Mouse (Mus musculus) limb, embryonic 13.5 days (tissue): ENCODE results near the gene 3110040M04Rik. TPM values are rescaled to one million over a fixed set of nuclear protein-coding genes. Genes with fewer than 3 reads are reported as not detected.
"Not testable (repeated sequence)": the region's sequence is repeated elsewhere in the genome, so short reads cannot be mapped to it uniquely, and the experiment has no call there.

Experiments
- ATAC-seq: fragments of 200-750 bp; cut with Nextera tagmentation; 2 replicates; pipeline ENCODE4 v1.8.0; 2017; ENCODE audit warnings: low read depth, moderate number of reproducible peaks, moderate TSS enrichment; ENCODE audit not compliant: low FRiP score
- H3K27ac ChIP-seq: fragments of 300-500 bp; sonication (generic); 2 replicates; pipeline ENCODE4 v1.5.1; 2015; ENCODE audit warnings: inconsistent platforms, mild to moderate bottlenecking, moderate library complexity
- H3K27me3 ChIP-seq: fragments of 300-500 bp; sonication (generic); 2 replicates; pipeline ENCODE4 v1.6.1; 2015; ENCODE audit warnings: mild to moderate bottlenecking, inconsistent platforms
- H3K36me3 ChIP-seq: fragments of 300-500 bp; sonication (generic); 2 replicates; pipeline ENCODE4 v1.6.1; 2015; ENCODE audit warnings: inconsistent platforms, mild to moderate bottlenecking, moderate library complexity
- H3K4me1 ChIP-seq: fragments of 300-500 bp; sonication (generic); 2 replicates; pipeline ENCODE4 v1.6.1; 2015; ENCODE audit warnings: inconsistent platforms
- H3K4me2 ChIP-seq: fragments of 300-500 bp; sonication (generic); replicated peaks from 2 replicates; pipeline ENCODE4 v1.6.1; 2015; ENCODE audit warnings: inconsistent platforms, mild to moderate bottlenecking, moderate library complexity
- H3K4me3 ChIP-seq: fragments of 300-500 bp; sonication (generic); 2 replicates; pipeline ENCODE4 v1.5.1; 2015; ENCODE audit warnings: moderate library complexity, mild to moderate bottlenecking, inconsistent platforms
- H3K9ac ChIP-seq: fragments of 300-500 bp; sonication (generic); 2 replicates; pipeline ENCODE4 v1.6.1; 2015; ENCODE audit warnings: mild to moderate bottlenecking, inconsistent platforms
- H3K9me3 ChIP-seq: fragments of 300-500 bp; sonication (generic); 2 replicates; pipeline ENCODE4 v1.6.1; 2016; ENCODE audit warnings: inconsistent platforms
- WGBS: fragments of 180-500 bp; shearing (Covaris S2); methylation state at CpG from one replicate; pipeline ENCODE4 v1.1.7; 2015; 5-methylcytosine and 5-hydroxymethylcytosine counted together
- polyA plus RNA-seq: library from polyadenylated mRNA; unstranded; fragments of >200 nt; fragmentation: Nextera tagmentation; extraction: Ambion mirVana; gene quantifications from 2 replicates; pipeline ENCODE4 v1.2.1, GENCODE M21; 2015

Gene 3110040M04Rik
- polyA plus RNA-seq, 1 experiment from 2014 or later: not detected

DNA sequence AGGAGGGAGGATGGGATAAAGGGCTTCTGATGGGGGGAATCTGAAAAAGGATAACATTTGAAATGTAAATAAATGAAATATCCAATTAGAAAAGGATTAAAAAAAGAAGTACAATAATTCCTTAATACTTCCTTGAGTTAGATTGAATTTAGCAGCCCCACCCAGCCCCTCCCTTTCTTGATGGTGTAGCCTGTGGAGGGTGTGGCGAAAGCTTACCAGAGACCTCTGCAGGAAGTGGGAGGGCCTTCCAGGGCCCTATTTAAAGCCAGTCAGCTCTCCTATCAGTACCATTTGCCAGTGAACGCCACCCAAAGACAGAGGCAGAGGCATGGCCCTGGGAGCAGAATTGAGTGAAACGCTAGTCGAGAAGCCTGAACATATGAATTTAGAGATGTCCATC is 5.8 kb upstream of the 3110040M04Rik start, which contains the start of gene Gm47995:
TSS of gene Gm47995 (plus strand) at position 329 of the 400 bp plus-strand sequence.
- 66% methylated on average over 2 of the region's 4 CpGs for WGBS
- ATAC-seq: not testable (repeated sequence)

DNA sequence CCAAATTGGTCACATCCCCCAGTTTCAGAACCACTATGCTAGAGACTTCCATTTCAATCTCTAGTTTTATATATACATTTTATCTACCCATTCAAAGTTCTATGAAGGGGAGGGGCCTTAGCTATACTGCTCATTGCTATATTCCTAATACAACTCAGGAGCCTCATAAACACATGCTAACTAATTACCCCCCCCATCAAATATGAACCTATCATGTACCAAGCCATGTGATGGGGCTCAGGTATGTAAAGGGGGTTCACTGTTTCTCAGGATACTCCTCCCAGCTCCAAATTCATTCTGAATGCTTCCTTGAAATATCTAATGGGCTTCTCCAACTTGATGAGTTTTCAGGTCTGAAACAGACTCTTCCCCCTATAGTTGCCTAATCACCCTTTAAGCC is 3.3 kb upstream of the 3110040M04Rik start:
- H3K4me1 ChIP-seq, H3K4me2 ChIP-seq, ATAC-seq: not testable (repeated sequence)

More for the DNA sequence above, 5.8 kb upstream of the 3110040M04Rik start, which contains the start of gene Gm47995:
- H3K27me3 ChIP-seq, H3K4me1 ChIP-seq, H3K4me2 ChIP-seq, H3K27ac ChIP-seq, H3K9ac ChIP-seq, H3K4me3 ChIP-seq, H3K9me3 ChIP-seq, H3K36me3 ChIP-seq: not testable (repeated sequence)

DNA sequence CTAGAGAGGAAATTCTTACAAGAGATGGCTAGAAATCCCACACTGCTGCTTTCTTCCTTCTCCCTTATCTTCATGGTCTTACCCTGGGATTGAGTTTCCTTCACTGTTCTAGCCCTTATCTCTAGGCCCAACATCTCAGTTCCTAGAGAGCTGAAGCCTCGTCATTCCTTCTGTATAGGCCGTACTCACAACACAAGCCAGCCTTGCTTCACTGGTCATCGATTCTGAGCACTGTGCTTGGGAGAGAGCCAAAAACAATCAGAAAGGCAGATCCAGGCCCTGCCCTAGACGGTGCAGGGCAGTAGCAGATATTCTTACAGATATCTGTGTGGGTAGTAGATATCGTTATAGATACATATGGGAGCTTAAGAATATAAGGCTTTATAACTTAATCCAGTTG is 1.1 kb upstream of the 3110040M04Rik start:
- H3K36me3 ChIP-seq, H3K9ac ChIP-seq, H3K4me3 ChIP-seq, H3K4me2 ChIP-seq, H3K9me3 ChIP-seq, ATAC-seq, H3K27ac ChIP-seq, H3K4me1 ChIP-seq, H3K27me3 ChIP-seq: not testable (repeated sequence)
- 68% methylated on average over 4 of the region's 5 CpGs for WGBS

More for the DNA sequence above, 3.3 kb upstream of the 3110040M04Rik start:
- H3K9ac ChIP-seq, H3K36me3 ChIP-seq, H3K9me3 ChIP-seq, H3K27ac ChIP-seq, H3K27me3 ChIP-seq, H3K4me3 ChIP-seq: not testable (repeated sequence)

DNA sequence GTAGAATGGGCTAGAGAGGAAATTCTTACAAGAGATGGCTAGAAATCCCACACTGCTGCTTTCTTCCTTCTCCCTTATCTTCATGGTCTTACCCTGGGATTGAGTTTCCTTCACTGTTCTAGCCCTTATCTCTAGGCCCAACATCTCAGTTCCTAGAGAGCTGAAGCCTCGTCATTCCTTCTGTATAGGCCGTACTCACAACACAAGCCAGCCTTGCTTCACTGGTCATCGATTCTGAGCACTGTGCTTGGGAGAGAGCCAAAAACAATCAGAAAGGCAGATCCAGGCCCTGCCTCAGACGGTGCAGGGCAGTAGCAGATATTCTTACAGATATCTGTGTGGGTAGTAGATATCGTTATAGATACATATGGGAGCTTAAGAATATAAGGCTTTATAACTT is 4.6 kb downstream of the 3110040M04Rik start:
- not testable (repeated sequence) for H3K4me3 ChIP-seq, H3K27ac ChIP-seq, H3K4me1 ChIP-seq, H3K36me3 ChIP-seq, H3K27me3 ChIP-seq, H3K4me2 ChIP-seq, H3K9ac ChIP-seq, H3K9me3 ChIP-seq, ATAC-seq
- WGBS: 84% methylated on average over 4 of the region's 5 CpGs

DNA sequence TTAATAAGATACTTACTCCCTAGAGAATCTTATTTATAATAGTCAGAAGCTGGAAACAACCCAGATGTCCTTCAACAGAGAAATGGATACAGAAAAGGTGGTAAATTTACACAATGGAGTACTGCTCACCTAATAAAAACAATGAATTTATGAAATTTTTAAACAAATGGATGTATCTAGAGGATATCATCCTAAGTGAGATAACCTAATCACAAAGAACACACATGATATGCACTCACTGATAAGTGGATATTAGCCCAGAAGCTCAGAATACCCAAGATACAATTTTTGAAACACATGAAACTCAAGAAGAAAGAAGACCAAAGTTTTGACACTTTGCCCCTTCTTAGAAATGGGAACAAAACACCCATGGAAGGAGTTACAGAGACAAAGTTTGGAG is 5.0 kb downstream of the 3110040M04Rik start:
- H3K27ac ChIP-seq, H3K27me3 ChIP-seq, H3K9ac ChIP-seq, H3K9me3 ChIP-seq, H3K4me3 ChIP-seq, H3K4me1 ChIP-seq, H3K36me3 ChIP-seq, ATAC-seq, H3K4me2 ChIP-seq: not testable (repeated sequence)

DNA sequence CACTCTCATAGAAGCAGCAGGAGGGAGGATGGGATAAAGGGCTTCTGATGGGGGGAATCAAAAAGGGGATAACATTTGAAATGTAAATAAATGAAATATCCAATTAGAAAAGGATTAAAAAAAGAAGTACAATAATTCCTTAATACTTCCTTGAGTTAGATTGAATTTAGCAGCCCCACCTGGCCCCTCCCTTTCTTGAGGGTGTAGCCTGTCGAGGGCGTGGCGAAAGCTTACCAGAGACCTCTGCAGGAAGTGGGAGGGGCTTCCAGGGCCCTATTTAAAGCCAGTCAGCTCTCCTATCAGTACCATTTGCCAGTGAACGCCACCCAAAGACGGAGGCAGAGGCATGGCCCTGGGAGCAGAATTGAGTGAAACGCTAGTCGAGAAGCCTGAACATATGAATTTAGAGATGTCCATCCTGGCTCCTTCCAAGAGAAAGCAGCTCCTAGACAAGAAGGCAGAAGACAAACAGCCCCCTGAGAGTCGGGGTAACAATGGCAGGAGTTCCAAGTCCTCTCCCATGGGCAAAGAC is 6.0 kb downstream of the 3110040M04Rik start, which contains the start of gene Gm47996:
TSS of gene Gm47996 (plus strand) at position 308 of the 532 bp plus-strand sequence.
- H3K9ac ChIP-seq, H3K4me3 ChIP-seq, H3K36me3 ChIP-seq, ATAC-seq, H3K27ac ChIP-seq, H3K27me3 ChIP-seq, H3K4me2 ChIP-seq, H3K9me3 ChIP-seq: not testable (repeated sequence)
- peaks cover 12% of the 10 kb centered on the region for H3K4me1 ChIP-seq
- WGBS: 87% methylated on average over 6 of the region's 8 CpGs

DNA sequence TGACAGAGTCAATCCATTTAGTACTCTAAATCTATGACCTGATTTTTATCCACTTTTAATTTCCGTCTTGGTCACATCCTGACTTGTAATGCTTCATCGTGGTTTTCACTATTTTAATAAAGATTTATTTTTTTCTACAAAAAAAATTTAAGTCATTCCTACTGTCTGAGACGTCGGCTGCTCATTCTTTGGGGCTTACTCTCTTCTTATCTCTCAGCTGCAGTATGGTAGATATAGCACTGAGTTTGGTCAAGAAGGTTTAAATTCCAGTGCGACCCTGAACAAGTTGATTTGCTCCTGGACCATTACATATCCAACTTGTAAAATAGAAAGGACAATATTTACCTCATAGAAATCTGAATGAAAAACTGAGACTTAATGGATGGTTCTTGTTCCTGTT is 7.7 kb downstream of the 3110040M04Rik start:
- H3K27ac ChIP-seq, H3K4me3 ChIP-seq, H3K36me3 ChIP-seq, ATAC-seq, H3K9me3 ChIP-seq, H3K27me3 ChIP-seq, H3K9ac ChIP-seq, H3K4me2 ChIP-seq: not testable (repeated sequence)
- WGBS: 95% methylated on average over 5 of the region's 5 CpGs
- peaks cover 14% of the 10 kb centered on the region for H3K4me1 ChIP-seq

DNA sequence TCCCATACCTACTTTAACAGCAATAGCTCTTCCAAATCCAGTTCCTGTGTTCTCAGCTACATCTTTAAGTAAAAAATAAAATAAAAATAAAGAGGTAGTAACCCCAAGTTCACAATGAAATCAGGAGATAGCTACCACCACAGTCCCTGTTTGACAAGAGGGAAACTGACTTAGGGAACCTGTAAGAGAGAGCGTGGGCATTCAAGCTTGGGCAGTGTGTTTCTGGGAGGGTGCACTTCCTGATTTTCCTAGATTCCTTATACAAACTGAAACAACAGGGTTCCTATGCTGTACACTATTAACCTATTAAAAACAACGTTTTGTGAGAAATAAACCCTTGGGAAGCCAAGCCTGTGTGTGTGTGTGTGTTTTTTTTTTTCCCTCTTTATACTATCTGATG is 10.9 kb downstream of the 3110040M04Rik start:
- no peaks in the 10 kb centered on the region for H3K27me3 ChIP-seq
- H3K27ac ChIP-seq: no peak overlapping the region
- no peak overlapping the region for H3K4me2 ChIP-seq
- no peak overlapping the region for H3K4me3 ChIP-seq
- peaks cover 14% of the 10 kb centered on the region for H3K4me1 ChIP-seq
- H3K9me3 ChIP-seq: no peaks in the 10 kb centered on the region
- H3K9ac ChIP-seq: no peak overlapping the region
- 56% methylated on average over 2 of the region's 2 CpGs for WGBS
- no peak for ATAC-seq
- H3K36me3 ChIP-seq: no peaks in the 10 kb centered on the region

DNA sequence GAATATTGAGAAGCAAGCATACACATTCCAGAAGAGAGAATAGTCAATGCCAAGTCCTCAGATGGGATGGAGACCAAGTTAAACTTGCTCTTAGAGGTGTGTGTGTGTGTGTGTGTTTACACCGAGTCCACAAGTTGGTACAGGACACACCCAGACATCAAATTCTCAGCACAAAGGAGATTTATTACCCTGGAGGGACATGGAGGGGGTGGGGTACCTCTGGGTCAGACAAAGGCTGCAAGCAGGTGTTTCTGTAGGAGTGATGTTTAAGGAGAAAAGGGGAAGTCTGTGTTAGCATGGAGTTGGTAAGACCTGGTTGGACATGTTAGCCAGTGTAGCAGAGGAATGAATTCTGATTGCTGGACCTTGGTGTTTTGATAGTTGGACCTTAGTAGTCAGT is 12.1 kb downstream of the 3110040M04Rik start:
- no peak overlapping the region for H3K9ac ChIP-seq
- no peak overlapping the region for H3K4me2 ChIP-seq
- 36% methylated on average over 1 of the region's 1 CpGs for WGBS
- H3K4me1 ChIP-seq: peaks cover 14% of the 10 kb centered on the region
- no peaks in the 10 kb centered on the region for H3K27me3 ChIP-seq
- ATAC-seq: no peak
- no peaks in the 10 kb centered on the region for H3K36me3 ChIP-seq
- H3K27ac ChIP-seq: no peak overlapping the region
- no peaks in the 10 kb centered on the region for H3K9me3 ChIP-seq
- no peak overlapping the region for H3K4me3 ChIP-seq

DNA sequence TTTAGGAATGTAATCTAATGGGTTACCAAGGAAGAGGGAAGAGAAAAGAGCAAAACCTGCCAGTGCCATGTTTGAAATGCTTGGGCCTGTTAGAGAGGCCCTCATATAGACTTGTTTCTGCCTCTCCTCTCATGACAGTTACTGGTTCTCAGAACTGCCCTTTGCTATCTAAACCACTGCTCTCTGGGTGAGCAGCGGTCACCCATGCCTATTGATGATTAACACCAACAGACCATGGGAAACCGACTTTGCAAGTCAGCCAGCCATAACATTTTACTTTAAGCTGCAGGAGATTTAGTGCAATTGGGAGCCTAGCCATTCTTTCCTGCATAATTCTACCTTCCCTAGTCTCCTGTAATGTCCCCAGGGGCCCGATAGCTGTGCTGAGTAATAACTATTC is 12.5 kb downstream of the 3110040M04Rik start:
- H3K4me2 ChIP-seq: no peak overlapping the region
- H3K27me3 ChIP-seq: no peaks in the 10 kb centered on the region
- H3K36me3 ChIP-seq: no peaks in the 10 kb centered on the region
- H3K27ac ChIP-seq: no peak overlapping the region
- H3K4me3 ChIP-seq: no peak overlapping the region
- H3K9ac ChIP-seq: no peak overlapping the region
- 73% methylated on average over 3 of the region's 3 CpGs for WGBS
- no peak for ATAC-seq
- no peaks in the 10 kb centered on the region for H3K9me3 ChIP-seq
- H3K4me1 ChIP-seq: peaks cover 14% of the 10 kb centered on the region

DNA sequence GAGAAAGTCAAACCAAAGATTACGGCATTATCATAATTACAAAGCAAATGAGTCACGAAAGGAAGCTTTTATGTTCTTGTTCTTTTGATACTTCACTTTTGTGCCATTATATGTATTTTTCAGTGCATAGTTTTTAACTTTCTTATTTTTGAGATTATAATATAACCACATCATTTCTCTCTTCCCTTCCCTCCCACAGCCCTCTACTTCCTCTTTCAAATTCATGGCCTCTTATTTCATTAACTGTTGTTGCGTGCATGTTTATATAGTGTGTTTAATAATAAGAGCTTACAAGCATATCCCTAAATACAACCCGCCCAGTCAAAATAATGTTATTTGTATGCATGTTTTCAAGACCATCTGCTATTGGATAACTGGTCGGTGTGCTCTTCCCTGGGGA is 15.1 kb downstream of the 3110040M04Rik start:
- Histone ChIP-seq H3K36me3 (no peaks in the 10 kb centered on the region), H3K9ac (no peak overlapping the region), H3K27ac (no peak overlapping the region), H3K4me3 (no peak overlapping the region), H3K9me3 (no peaks in the 10 kb centered on the region), H3K27me3 (no peaks in the 10 kb centered on the region), H3K4me1 (peaks cover 10% of the 10 kb centered on the region), H3K4me2 (no peak overlapping the region)
- WGBS: 90% methylated on average over 5 of the region's 5 CpGs
- ATAC-seq: no peak

DNA sequence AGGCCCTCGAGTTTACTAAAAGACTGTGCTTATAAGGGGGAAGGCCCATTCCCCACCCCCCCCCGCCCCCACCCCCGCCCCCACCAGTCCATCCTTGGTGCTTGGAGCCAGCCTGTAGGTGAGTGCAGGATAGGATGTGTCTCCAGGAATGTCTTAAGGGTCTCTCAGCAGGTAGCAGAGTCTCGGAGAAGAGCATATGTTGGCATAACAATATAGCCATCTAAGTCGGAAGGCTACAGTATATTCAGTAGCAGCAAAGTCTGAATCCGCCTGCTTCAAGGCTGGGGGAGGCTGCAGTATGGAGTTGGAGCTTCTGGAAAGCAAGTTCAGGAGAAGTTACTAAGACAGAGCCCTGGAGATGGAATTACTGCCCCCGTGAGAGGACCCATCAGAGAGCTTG is 16.2 kb downstream of the 3110040M04Rik start:
- no peak for ATAC-seq
- no peak overlapping the region for H3K4me3 ChIP-seq
- H3K36me3 ChIP-seq: no peaks in the 10 kb centered on the region
- H3K27ac ChIP-seq: no peak overlapping the region
- no peaks in the 10 kb centered on the region for H3K9me3 ChIP-seq
- H3K27me3 ChIP-seq: no peaks in the 10 kb centered on the region
- no peak overlapping the region for H3K4me2 ChIP-seq
- no peak overlapping the region for H3K9ac ChIP-seq
- WGBS: 78% methylated on average over 7 of the region's 7 CpGs
- H3K4me1 ChIP-seq: no peaks in the 10 kb centered on the region

DNA sequence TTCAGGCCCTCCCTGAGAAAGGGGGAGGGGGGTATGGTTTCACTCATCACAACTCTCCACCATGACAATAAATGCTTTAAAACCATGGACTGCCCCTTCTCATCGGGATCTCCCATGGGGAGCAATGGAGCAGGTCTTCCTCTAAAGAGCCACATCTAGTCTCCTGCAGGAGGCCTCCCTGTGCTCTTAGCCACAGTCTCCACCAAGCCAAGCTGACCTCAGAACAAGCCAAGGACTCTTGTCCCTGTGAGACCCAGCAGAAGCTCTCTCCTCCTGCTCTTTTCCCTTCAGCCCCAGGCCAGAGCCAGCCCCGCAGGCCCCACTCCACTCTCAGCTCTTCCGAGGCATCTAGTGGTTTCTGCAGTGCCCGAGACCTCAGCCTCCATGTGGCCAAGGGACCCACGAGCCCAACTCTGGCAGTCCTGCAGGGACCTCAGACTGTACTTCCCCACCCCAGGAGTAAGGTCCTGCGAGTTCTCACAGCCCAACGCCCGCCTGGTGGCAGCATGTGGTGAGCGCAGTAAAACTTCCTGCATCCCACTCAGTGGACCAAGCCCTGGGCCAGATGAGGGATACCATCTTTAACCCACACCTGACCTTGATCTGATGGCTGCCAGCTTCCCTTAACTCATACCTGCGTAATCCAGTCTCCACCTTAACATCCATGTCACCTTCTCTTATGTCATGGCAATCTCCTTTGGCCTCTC is 18.8 kb downstream of the 3110040M04Rik start:
- Histone ChIP-seq H3K9me3 (no peaks in the 10 kb centered on the region), H3K27ac (no peak overlapping the region), H3K4me1 (no peaks in the 10 kb centered on the region; the same call in 1 of the 2 replicates), H3K4me3 (no peak overlapping the region), H3K9ac (no peak overlapping the region), H3K36me3 (no peaks in the 10 kb centered on the region), H3K4me2 (no peak overlapping the region), H3K27me3 (no peaks in the 10 kb centered on the region)
- no peak for ATAC-seq
- 81% methylated on average over 10 of the region's 10 CpGs for WGBS
